Mouse (Mus musculus): ENCODE results near the gene Aatk. TPM values are rescaled to one million over a fixed set of nuclear protein-coding genes. Genes with fewer than 3 reads are reported as not detected.

Gene Aatk
- polyA plus RNA-seq, 1 experiment from 2014 or later: 1.4 TPM

DNA sequence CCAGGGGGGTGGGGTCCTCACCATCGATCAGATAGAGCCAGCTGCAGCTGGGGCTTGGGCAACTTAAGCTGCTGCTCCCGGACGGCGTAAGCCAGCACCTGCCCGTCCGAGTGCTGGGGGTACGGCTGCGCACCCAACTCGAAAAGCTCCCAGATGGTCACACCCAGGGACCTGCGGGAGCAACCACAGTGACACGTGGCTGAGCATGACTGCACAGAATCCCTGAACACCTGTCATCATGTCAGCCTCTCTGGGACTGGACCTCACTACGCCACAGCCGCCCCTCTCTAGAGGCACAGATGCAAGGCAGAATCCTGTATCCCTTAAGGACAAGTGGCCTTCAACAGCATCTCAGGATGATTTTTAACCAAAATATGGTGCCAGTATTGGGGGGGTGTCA lies 34.3 kb downstream of the Aatk start:
- no peaks in the 10 kb centered on the region for H3K27me3 ChIP-seq (replicated peaks; ENCODE audit: insufficient read depth, low read length)
- no peak overlapping the region for H3K4me3 ChIP-seq (ENCODE audit: low read depth, low read length)
- H3K4me2 ChIP-seq (replicated peaks; ENCODE audit: low read depth, low read length): no peak overlapping the region
- no peak for ATAC-seq
- no peak for DNase-seq (ENCODE audit: low spot score)
- no peak overlapping the region for H3K27ac ChIP-seq (ENCODE audit: low read length)
- H3K36me3 ChIP-seq (ENCODE audit: insufficient read depth, low read length): no peaks in the 10 kb centered on the region
- TF ChIP-seq EP300 (IDR thresholded peaks at IDR 0.05) (no peak), CTCF (IDR thresholded peaks at IDR 0.05) (no peak)
- WGBS: 79% methylated on average over 13 of the region's 13 CpGs
- no peak overlapping the region for H3K9ac ChIP-seq (replicated peaks; ENCODE audit: low read depth)
- H3K9me3 ChIP-seq (ENCODE audit: low read length): no peaks in the 10 kb centered on the region
- 0 out of 2 replicates have a peak, but pooled peaks cover 4% of the 10 kb centered on the region for H3K4me1 ChIP-seq (ENCODE audit: insufficient read depth, low read depth, low read length)

GRCm38 (mm10) chr11:120011761-120012560 lies 35.0 kb downstream of the Aatk start:
- Histone ChIP-seq H3K9ac (replicated peaks; ENCODE audit: low read depth) (no peak overlapping the region), H3K36me3 (ENCODE audit: insufficient read depth, low read length) (no peaks in the 10 kb centered on the region), H3K4me3 (ENCODE audit: low read depth, low read length) (no peak overlapping the region), H3K27me3 (replicated peaks; ENCODE audit: insufficient read depth, low read length) (no peaks in the 10 kb centered on the region), H3K27ac (ENCODE audit: low read length) (no peak overlapping the region), H3K9me3 (ENCODE audit: low read length) (no peaks in the 10 kb centered on the region), H3K4me2 (replicated peaks; ENCODE audit: low read depth, low read length) (peak overlapping the region; percentile 34), H3K4me1 (ENCODE audit: insufficient read depth, low read depth, low read length) (0 out of 2 replicates have a peak, but pooled peaks cover 4% of the 10 kb centered on the region)
- TF ChIP-seq CTCF (IDR thresholded peaks at IDR 0.05) (peak; percentile 51), EP300 (IDR thresholded peaks at IDR 0.05) (no peak)
- 46% methylated on average over 43 of the region's 43 CpGs for WGBS
- DNase-seq (ENCODE audit: low spot score) (no peak), ATAC-seq (peak; percentile 27; the same call in 1 of the 2 replicates)

DNA sequence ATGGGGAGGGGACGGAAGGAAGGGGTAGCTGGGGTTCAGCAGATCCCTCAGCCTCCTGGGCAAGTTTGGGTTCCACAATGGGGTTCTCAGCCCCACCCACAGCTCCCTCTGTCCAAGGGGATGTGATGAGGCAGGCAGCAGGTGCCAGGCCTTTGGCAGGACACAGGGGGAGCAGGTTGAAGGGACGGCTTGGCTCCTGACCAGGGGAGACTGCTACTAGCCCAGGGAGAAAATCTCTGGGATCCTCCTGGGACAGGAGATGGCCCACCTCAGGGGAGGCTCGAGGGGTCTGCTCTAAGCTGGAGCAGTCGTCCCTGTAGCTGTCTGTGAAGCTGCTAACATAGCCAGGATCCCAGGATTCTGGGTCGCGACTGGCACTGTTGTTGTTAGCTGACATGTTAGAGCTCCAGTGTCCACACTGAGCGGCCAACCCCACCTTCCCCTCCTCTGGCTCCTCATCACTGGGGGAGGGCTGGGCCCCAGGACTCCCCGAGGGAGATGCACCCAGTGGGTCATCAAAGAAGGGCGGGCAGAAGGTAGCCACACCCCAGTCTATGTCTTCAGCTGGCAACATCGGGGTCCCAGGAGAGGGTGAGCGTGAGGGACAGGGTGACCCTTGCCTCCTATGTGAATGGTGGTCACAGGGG lies 35.7 kb downstream of the Aatk start:
- Histone ChIP-seq H3K4me3 (ENCODE audit: low read depth, low read length) (no peak overlapping the region), H3K36me3 (ENCODE audit: insufficient read depth, low read length) (no peaks in the 10 kb centered on the region), H3K4me1 (ENCODE audit: insufficient read depth, low read depth, low read length) (0 out of 2 replicates have a peak, but pooled peaks cover 4% of the 10 kb centered on the region), H3K4me2 (replicated peaks; ENCODE audit: low read depth, low read length) (no peak overlapping the region), H3K9ac (replicated peaks; ENCODE audit: low read depth) (no peak overlapping the region), H3K27ac (ENCODE audit: low read length) (no peak overlapping the region), H3K9me3 (ENCODE audit: low read length) (no peaks in the 10 kb centered on the region), H3K27me3 (replicated peaks; ENCODE audit: insufficient read depth, low read length) (no peaks in the 10 kb centered on the region)
- ATAC-seq (no peak), DNase-seq (ENCODE audit: low spot score) (no peak)
- no peak for TF ChIP-seq EP300 (IDR thresholded peaks at IDR 0.05)
- no peak for TF ChIP-seq CTCF (IDR thresholded peaks at IDR 0.05)
- 68% methylated on average over 11 of the region's 11 CpGs for WGBS

- Histone ChIP-seq H3K4me3 (ENCODE audit: low read depth, low read length) (no peak overlapping the region), H3K36me3 (ENCODE audit: insufficient read depth, low read length) (no peaks in the 10 kb centered on the region), H3K9me3 (ENCODE audit: low read length) (no peaks in the 10 kb centered on the region), H3K27ac (ENCODE audit: low read length) (no peak overlapping the region), H3K9ac (replicated peaks; ENCODE audit: low read depth) (no peak overlapping the region), H3K4me2 (replicated peaks; ENCODE audit: low read depth, low read length) (no peak overlapping the region), H3K27me3 (replicated peaks; ENCODE audit: insufficient read depth, low read length) (no peaks in the 10 kb centered on the region), H3K4me1 (ENCODE audit: insufficient read depth, low read depth, low read length) (0 out of 2 replicates have a peak, but pooled peaks cover 4% of the 10 kb centered on the region)
- WGBS: 78% methylated on average over 20 of the region's 20 CpGs
- DNase-seq (ENCODE audit: low spot score): no peak
- ATAC-seq: no peak
- no peak for TF ChIP-seq EP300 (IDR thresholded peaks at IDR 0.05)
- TF ChIP-seq CTCF (IDR thresholded peaks at IDR 0.05): no peak
Measured at GRCm38 (mm10) chr11:120009937-120010336, 37.0 kb downstream of the Aatk start.

GRCm38 (mm10) chr11:120008956-120009355 lies 38.0 kb downstream of the Aatk start:
- Histone ChIP-seq H3K36me3 (ENCODE audit: insufficient read depth, low read length) (no peaks in the 10 kb centered on the region), H3K4me2 (replicated peaks; ENCODE audit: low read depth, low read length) (no peak overlapping the region), H3K27ac (ENCODE audit: low read length) (no peak overlapping the region), H3K4me3 (ENCODE audit: low read depth, low read length) (no peak overlapping the region), H3K9ac (replicated peaks; ENCODE audit: low read depth) (no peak overlapping the region), H3K27me3 (replicated peaks; ENCODE audit: insufficient read depth, low read length) (no peaks in the 10 kb centered on the region), H3K4me1 (ENCODE audit: insufficient read depth, low read depth, low read length) (0 out of 2 replicates have a peak, but pooled peaks cover 4% of the 10 kb centered on the region), H3K9me3 (ENCODE audit: low read length) (no peaks in the 10 kb centered on the region)
- TF ChIP-seq CTCF (IDR thresholded peaks at IDR 0.05) (no peak), EP300 (IDR thresholded peaks at IDR 0.05) (no peak)
- DNase-seq (ENCODE audit: low spot score): no peak
- no peak for ATAC-seq
- 81% methylated on average over 8 of the region's 8 CpGs for WGBS

- Histone ChIP-seq H3K9ac (replicated peaks; ENCODE audit: low read depth) (no peak overlapping the region), H3K9me3 (ENCODE audit: low read length) (no peaks in the 10 kb centered on the region), H3K4me1 (ENCODE audit: insufficient read depth, low read depth, low read length) (0 out of 2 replicates have a peak, but pooled peaks cover 4% of the 10 kb centered on the region), H3K27me3 (replicated peaks; ENCODE audit: insufficient read depth, low read length) (no peaks in the 10 kb centered on the region), H3K27ac (ENCODE audit: low read length) (no peak overlapping the region), H3K36me3 (ENCODE audit: insufficient read depth, low read length) (peaks cover 1% of the 10 kb centered on the region; the same call in 1 of the 2 replicates), H3K4me3 (ENCODE audit: low read depth, low read length) (no peak overlapping the region), H3K4me2 (replicated peaks; ENCODE audit: low read depth, low read length) (no peak overlapping the region)
- 76% methylated on average over 1 of the region's 1 CpGs for WGBS
- ATAC-seq (no peak), DNase-seq (ENCODE audit: low spot score) (no peak)
- TF ChIP-seq EP300 (IDR thresholded peaks at IDR 0.05) (no peak), CTCF (IDR thresholded peaks at IDR 0.05) (no peak)
Measured at GRCm38 (mm10) chr11:120008501-120008900, 38.5 kb downstream of the Aatk start.
